Comparison of ENCODE assay signal across 28 mouse cellular contexts in genomic region chr4:150128571-150128970, GRCm38 (mm10). TPM values are rescaled to one million over a fixed set of nuclear protein-coding genes. Genes with fewer than 3 reads are reported as not detected.
A peak's percentile ranks its signal among the peaks of the same experiment; 100 is the strongest.
DNase-seq lines count a peak whose midpoint lies in the region; ATAC-seq lines count a peak whose summit lies in the region.
"Had no signal": no experiment of that assay in that cellular context is flagged by ENCODE, and none has a peak within 500 bp of the region (broad histone marks: within the 10 kb centered on the region; RNA-seq: fewer than 3 reads in every experiment).

No protein-coding gene starts in this region.

- no peaks in the 10 kb centered on the region for H3K27me3 ChIP-seq in liver, embryonic 13.5 days
- H3K27me3 ChIP-seq in liver, embryonic 11.5 days (replicated peaks; ENCODE audit: control insufficient read depth, insufficient read depth, low read length), result no peaks in the 10 kb centered on the region
- H3K27me3 ChIP-seq: neural tube, embryonic 15.5 days had no signal

- peak; percentile 68 for DNase-seq in kidney, adult 11 months
- no peak for DNase-seq in kidney, postnatal 14 days
- no peak for DNase-seq in liver, embryonic 13.5 days
- no peak for DNase-seq in liver, embryonic 11.5 days (ENCODE audit: low spot score)
- peak; percentile 65 to 72 for DNase-seq in kidney, postnatal 36 days
- no peak for DNase-seq in c-Kit-positive CD71-positive TER-119-positive erythroid progenitor cells, embryonic 14.5 days (ENCODE audit: low spot score)
- DNase-seq: adrenal gland, postnatal 36 days; cerebellum, adult 2 months; gastrocnemius, adult 2 months; heart, adult 18-20 months; heart, postnatal 36 days; lung, adult 18-20 months; lung, postnatal 14 days; right cerebral cortex, postnatal 14 days; spleen, adult 18-20 months; thymus, postnatal 36 days had no signal

- WGBS in liver, embryonic 13.5 days (ENCODE audit: insufficient replicate concordance), result 70% methylated on average over 8 of the region's 8 CpGs
- 77% methylated on average over 8 of the region's 8 CpGs for WGBS in liver, embryonic 11.5 days

- no peak overlapping the region for H3K9ac ChIP-seq in liver, embryonic 13.5 days
- no peak overlapping the region for H3K9ac ChIP-seq in liver, embryonic 11.5 days (ENCODE audit: low read depth, low read length)
- H3K9ac ChIP-seq: forebrain, embryonic 12.5 days; heart, embryonic 13.5 days; neural tube, embryonic 15.5 days had no signal

- no peak overlapping the region for H3K4me3 ChIP-seq in liver, embryonic 13.5 days (replicated peaks)
- H3K4me3 ChIP-seq in liver, embryonic 11.5 days (ENCODE audit: low read depth, low read length), result no peak overlapping the region
- H3K4me3 ChIP-seq: forebrain, embryonic 12.5 days; gastrocnemius, adult 2 months; heart, embryonic 13.5 days; megakaryocyte, embryonic 14.5 days; neural tube, embryonic 15.5 days had no signal

- H3K9me3 ChIP-seq in liver, embryonic 13.5 days (replicated peaks), result no peaks in the 10 kb centered on the region
- no peaks in the 10 kb centered on the region for H3K9me3 ChIP-seq in liver, embryonic 11.5 days (ENCODE audit: control insufficient read depth, low read length)
- H3K9me3 ChIP-seq: forebrain, embryonic 12.5 days; heart, embryonic 13.5 days; megakaryocyte, embryonic 14.5 days; neural tube, embryonic 15.5 days had no signal

- no peaks in the 10 kb centered on the region for H3K36me3 ChIP-seq in liver, embryonic 13.5 days
- H3K36me3 ChIP-seq in liver, embryonic 11.5 days (ENCODE audit: control insufficient read depth, insufficient read depth, low read length), result no peaks in the 10 kb centered on the region
- H3K36me3 ChIP-seq: forebrain, embryonic 12.5 days; heart, embryonic 13.5 days; neural tube, embryonic 15.5 days had no signal

- ATAC-seq in liver, embryonic 13.5 days (ENCODE audit: low read depth), result 0 out of 2 replicates have a peak, but pooled peaks have one; percentile 14
- ATAC-seq in liver, embryonic 11.5 days (replicated peaks; ENCODE audit: low FRiP score), result no peak
- ATAC-seq in erythroblast, adult 5-6 weeks (replicated peaks; ENCODE audit: low FRiP score, poor library complexity, severe bottlenecking), result no peak
- ATAC-seq: hindbrain, embryonic 16.5 days; intestine, embryonic 16.5 days; midbrain, embryonic 16.5 days had no signal

- H3K4me2 ChIP-seq in liver, embryonic 13.5 days, result no peak overlapping the region
- no peak overlapping the region for H3K4me2 ChIP-seq in liver, embryonic 11.5 days
- H3K4me2 ChIP-seq: forebrain, embryonic 12.5 days; heart, embryonic 13.5 days; neural tube, embryonic 15.5 days had no signal

- H3K27ac ChIP-seq in liver, embryonic 13.5 days, result no peak overlapping the region
- H3K27ac ChIP-seq in liver, embryonic 11.5 days (ENCODE audit: low read depth, low read length), result no peak overlapping the region
- H3K27ac ChIP-seq: forebrain, embryonic 12.5 days; gastrocnemius, adult 2 months; heart, embryonic 13.5 days; neural tube, embryonic 15.5 days had no signal

- peaks cover 14% of the 10 kb centered on the region for H3K4me1 ChIP-seq in liver, embryonic 13.5 days (replicated peaks)
- peaks cover 13% of the 10 kb centered on the region for H3K4me1 ChIP-seq in liver, embryonic 11.5 days (replicated peaks; ENCODE audit: control insufficient read depth, insufficient read depth, low read length)

RNA-seq across cellular contexts. Expression of gene Slc2a5, which starts 9.5 kb away (rescaled TPM):
- 0.22 and 0.23 TPM in 2 replicates for polyA plus RNA-seq in liver, embryonic 13.5 days (2015; fragmentation: Nextera tagmentation; extraction: Ambion mirVana)
- polyA plus RNA-seq in liver, embryonic 11.5 days (2014; fragmentation: Nextera tagmentation; extraction: Ambion mirVana), result 0.14 and 0.48 TPM in 2 replicates
- not detected in 2 replicates for total RNA-seq in erythroblast, adult 5-6 weeks (2015; ENCODE audit: low replicate concordance)
- not detected in 2 replicates for total RNA-seq in erythroblast, adult 5-6 weeks (2017; ENCODE audit: low replicate concordance)
- total RNA-seq: gastrocnemius, adult 2 months had no signal
- polyA plus RNA-seq: C2C12 had no signal

RNA-seq across cellular contexts. Expression of gene Slc2a7, which starts 20.2 kb away (rescaled TPM):
- polyA plus RNA-seq in liver, embryonic 13.5 days (2015; fragmentation: Nextera tagmentation; extraction: Ambion mirVana), result 0.21 TPM in 1 of 2 replicates, not detected in the other
- polyA plus RNA-seq in liver, embryonic 11.5 days (2014; fragmentation: Nextera tagmentation; extraction: Ambion mirVana), result not detected in 2 replicates
- total RNA-seq in erythroblast, adult 5-6 weeks (2015; ENCODE audit: low replicate concordance), result not detected in 2 replicates
- not detected in 2 replicates for total RNA-seq in erythroblast, adult 5-6 weeks (2017; ENCODE audit: low replicate concordance)
- total RNA-seq: adrenal gland, postnatal 36 days; gastrocnemius, adult 2 months; heart, adult 18-20 months; heart, postnatal 36 days; layer of hippocampus, adult 8-10 months; left cerebral cortex, postnatal 25 days had no signal
- polyA plus RNA-seq: C2C12; cerebellum, adult 2 months; cortical plate, adult 2 months; forebrain, embryonic 12.5 days; heart, embryonic 13.5 days; hindbrain, embryonic 16.5 days; midbrain, embryonic 16.5 days; neural tube, embryonic 15.5 days had no signal

RNA-seq across cellular contexts. Expression of gene Gpr157, which starts 41.4 kb away (rescaled TPM):
- 0.10 and 0.12 TPM in 2 replicates for polyA plus RNA-seq in liver, embryonic 13.5 days (2015; fragmentation: Nextera tagmentation; extraction: Ambion mirVana)
- 0.29 and 0.31 TPM in 2 replicates for polyA plus RNA-seq in liver, embryonic 11.5 days (2014; fragmentation: Nextera tagmentation; extraction: Ambion mirVana)
- 0.19 and 2.1 TPM in 2 replicates for total RNA-seq in erythroblast, adult 5-6 weeks (2015; ENCODE audit: low replicate concordance)
- 0.43 and 0.98 TPM in 2 replicates for total RNA-seq in erythroblast, adult 5-6 weeks (2017; ENCODE audit: low replicate concordance)

Comparison
In these comparisons a context has a peak if more than half of its experiments do, and no peak if none do; other contexts are left out.
1. DNase-seq: peak in kidney, adult 11 months (single experiment) and kidney, postnatal 36 days (2 of 2); none in kidney, postnatal 14 days (single experiment), liver, embryonic 13.5 days (single experiment), liver, embryonic 11.5 days (single experiment) and c-Kit-positive CD71-positive TER-119-positive erythroid progenitor cells, embryonic 14.5 days (single experiment).